Mouse (Mus musculus) erythroid progenitor cell, adult 5-6 weeks (primary cell): ENCODE data around the gene Tmprss4. TPM values are rescaled to one million over a fixed set of nuclear protein-coding genes. Genes with fewer than 3 reads are reported as not detected.

Experiments
- ATAC-seq: replicated peaks from 2 replicates; pipeline ENCODE4 v1.8.0; 2016; ENCODE audit warnings: moderate number of reproducible peaks, mild to moderate bottlenecking, moderate TSS enrichment, inconsistent platforms; ENCODE audit not compliant: poor library complexity, low FRiP score, severe bottlenecking
- total RNA-seq, 2 experiments: library from RNA; stranded (forward) in 1 of 2; stranded (reverse) in 1 of 2; fragments of 150-400 nt in 1 of 2; fragments of 186-747, 209-891 nt in 1 of 2; gene quantifications; 2 replicates each; pipeline versions ENCODE4 v1.2.3 to v1.2.4; 2015 to 2017; ENCODE audit warnings: low replicate concordance in 2 of 2

The Tmprss4 gene
- total RNA-seq, 2 experiments from 2014 or later: not detected

DNA sequence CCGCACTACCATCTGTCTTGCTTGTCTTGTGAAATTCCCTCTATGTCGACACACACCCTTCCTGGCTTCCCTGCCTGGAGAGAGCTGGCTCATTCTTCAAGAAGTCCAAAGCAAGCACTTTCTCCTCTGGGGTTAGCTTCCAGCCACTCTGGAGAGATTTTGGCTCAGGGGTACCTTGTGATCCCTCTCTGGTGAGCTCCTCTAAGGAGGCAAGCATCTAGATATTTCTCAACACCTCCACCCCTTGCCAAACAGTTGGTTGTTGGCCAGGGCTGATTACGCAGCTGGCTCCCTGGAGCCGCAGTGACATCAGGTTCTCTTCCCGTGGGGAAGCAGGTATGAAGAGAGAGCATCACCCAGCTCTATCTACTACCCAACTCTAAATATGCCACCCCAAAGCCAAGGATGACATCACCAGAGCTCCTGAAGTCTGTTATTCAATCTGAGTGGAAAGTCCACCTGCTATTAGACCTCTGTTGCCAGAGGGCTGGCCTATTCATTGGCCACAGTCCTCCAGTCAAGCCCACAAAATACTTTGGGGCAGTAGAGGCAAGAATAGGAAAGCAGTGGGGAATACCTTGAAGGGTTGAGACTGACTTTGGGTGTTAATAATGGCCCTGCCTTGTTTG lies 2.5 kb downstream of the Tmprss4 start:
- no peak for ATAC-seq

GRCm38 (mm10) chr9:45197549-45197948 lies 6.3 kb downstream of the Tmprss4 start:
- ATAC-seq: no peak

DNA sequence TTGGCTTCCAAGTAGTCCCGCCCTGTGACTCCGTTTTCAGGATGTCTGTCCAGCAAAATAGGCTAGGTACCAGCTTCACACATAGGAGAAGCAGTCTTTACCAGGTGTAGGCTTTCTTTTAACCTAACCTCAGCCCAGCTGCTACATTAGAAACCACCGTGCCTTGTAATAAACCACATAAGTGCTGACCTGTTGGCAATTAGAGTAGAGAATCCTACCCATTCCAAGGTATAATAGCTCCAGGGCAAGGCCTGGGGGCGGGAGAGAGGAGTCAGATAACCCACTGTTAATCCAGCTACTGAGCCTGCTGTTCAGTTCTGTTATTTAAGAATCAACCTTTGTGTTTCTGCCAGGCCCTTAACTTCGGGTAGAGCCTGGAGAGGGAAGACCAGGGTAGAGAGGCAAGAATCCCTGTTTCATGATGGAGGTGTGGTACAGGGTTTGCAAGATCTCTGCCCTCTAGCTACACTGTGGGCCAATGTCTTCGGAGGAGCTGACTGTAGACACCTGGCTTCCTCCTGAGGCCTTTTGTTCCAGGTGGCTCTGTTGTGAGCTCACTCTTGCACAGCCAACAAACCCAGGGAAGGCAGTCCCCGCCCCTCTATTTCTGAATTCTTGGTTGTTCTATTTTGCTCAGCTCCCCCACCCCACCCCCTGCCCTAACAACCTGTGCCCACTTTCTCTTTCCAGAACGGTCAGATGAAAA lies 7.6 kb downstream of the Tmprss4 start:
- ATAC-seq: no peak

GRCm38 (mm10) chr9:45195468-45195867 lies 8.4 kb downstream of the Tmprss4 start:
- ATAC-seq: no peak

DNA sequence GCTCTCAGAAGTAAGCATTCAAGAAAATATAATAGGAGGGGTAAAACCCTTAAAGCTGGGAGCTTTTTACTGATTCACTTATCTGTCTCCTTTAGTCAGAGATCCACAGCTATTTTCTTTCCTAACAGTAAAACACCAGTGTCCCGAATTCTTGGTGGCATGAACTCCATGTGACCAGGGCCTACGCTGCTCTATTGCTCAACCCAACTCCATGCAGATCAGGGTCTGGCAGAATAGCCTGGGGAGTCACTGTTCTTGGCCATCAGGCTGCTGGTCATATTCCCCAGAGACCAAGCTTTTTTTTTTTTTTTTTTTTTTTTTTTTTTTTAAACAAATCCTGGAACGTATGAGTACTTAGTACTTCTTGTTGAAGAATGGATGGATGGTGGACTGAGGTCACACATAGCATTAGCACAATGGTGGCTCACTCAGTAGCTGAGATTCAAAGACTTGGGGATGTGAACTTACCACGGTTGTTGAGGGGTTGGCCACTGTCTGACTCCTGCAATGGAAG lies 14.2 kb downstream of the Tmprss4 start:
- ATAC-seq: no peak

GRCm38 (mm10) chr9:45188570-45189563 lies 15.0 kb downstream of the Tmprss4 start:
- no peak for ATAC-seq

DNA sequence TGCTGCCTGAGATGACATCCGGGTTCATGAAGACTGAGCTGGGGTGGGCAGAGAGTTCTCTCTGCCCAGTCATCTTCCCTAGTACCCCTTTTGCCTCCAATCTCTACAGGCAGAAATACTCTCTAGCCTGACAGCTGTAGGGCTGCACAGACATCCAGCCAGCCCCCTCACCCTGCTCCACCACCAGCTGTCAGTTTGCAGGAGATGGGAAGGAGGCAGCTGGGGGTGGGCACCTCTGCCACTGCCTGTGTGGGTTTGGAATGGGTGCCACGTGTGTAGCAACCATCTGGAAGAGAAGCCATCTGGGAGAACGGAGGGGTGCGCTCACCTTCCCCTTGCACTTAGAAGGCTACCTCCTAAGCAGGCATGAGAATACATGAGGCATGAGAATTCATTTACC lies 18.6 kb downstream of the Tmprss4 start:
- no peak for ATAC-seq

GRCm38 (mm10) chr9:45183266-45183665 lies 20.6 kb downstream of the Tmprss4 start:
- no peak for ATAC-seq

GRCm38 (mm10) chr9:45182521-45182920 lies 21.4 kb downstream of the Tmprss4 start:
- ATAC-seq: no peak

DNA sequence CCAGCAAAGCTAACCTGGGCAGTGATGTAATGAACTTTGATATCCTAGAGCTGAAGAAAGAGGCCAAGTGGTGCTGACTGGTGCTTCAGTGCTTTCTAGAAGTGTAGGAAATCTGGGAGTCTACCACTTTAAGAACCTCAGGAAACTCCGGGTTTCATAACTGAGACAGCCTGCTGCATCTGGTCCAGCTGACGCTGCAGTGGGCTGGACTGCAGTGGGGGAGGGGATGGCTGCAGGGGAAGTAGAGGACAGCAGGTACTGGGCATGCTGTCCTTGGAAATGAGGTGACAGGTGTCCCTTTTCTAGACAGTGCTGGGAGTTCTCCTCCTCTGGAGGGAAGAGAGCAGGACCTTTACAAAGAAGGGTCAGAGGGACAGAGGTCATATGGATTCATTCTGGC lies 22.1 kb downstream of the Tmprss4 start, which contains the start of gene BC049352:
TSS of gene BC049352 (plus strand) at position 238 of the 400 bp plus-strand sequence.
- ATAC-seq: no peak

DNA sequence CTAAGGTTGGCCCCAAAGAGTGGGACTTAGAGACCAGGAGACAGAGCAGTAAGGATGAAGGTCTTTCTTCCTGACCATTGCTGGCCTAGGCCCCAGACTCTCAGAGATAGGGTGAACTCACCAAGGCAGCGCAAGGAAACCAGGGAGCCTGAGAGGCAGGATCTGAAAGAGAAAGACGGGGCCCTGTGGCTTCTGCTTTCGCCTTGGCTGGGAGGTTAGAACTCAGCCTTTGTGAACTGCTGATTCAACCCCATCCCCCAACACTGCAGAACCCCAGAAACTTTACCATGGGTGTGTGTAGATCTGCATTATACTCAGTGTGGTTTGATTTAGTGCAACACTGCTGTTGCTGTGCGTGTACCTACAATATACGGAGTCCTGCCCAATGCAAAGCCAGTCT lies 24.6 kb downstream of the Tmprss4 start:
- no peak for ATAC-seq

- no peak for ATAC-seq
Measured at GRCm38 (mm10) chr9:45173475-45173874, 30.4 kb downstream of the Tmprss4 start.

DNA sequence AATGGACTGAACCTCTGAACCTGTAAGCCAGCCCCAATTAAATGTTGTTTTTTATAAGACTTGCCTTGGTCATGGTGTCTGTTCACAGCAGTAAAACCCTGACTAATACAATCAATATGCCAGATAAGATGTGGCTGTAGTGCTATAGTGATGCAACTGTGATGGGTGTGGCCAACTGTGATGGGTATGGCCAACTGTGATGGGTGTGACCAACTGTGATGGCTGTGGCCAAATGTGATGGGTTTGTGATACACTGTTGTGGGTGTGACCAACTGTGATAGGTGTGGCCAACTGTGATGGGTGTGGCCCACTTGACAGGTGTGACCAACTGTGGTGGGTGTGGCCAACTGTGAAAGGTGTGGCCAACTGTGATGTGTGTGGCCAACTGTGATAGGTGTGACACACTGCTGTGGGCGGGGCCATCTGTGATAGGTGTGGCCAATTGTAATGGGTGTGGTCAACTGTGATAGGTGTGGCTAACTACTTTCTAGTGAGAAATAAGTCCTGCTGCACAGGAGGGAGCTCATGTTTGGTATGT lies 32.8 kb downstream of the Tmprss4 start:
- ATAC-seq: no peak

GRCm38 (mm10) chr9:45170150-45170549 lies 33.7 kb downstream of the Tmprss4 start:
- ATAC-seq: no peak

DNA sequence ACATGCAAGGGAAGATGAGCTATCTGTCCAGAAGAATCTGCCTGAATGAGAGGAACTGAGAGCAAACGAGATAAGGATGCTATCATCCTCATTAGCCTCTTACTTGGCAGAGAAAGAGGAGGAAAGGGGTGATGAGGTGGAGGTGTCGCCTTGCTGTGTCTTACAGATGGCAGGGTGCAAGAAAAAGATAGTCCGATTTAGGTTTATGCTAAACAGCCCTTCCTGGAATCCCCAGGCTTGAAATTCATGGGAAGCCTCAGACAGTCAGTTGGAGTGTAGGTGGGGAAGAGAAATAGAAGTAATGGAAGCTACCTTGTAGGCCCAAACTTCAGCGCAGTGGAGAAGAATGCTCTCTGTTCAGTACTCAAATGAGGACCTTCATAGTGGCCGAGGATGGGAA lies 36.0 kb downstream of the Tmprss4 start:
- no peak for ATAC-seq

GRCm38 (mm10) chr9:45153361-45153760 lies 50.5 kb downstream of the Tmprss4 start:
- no peak for ATAC-seq

DNA sequence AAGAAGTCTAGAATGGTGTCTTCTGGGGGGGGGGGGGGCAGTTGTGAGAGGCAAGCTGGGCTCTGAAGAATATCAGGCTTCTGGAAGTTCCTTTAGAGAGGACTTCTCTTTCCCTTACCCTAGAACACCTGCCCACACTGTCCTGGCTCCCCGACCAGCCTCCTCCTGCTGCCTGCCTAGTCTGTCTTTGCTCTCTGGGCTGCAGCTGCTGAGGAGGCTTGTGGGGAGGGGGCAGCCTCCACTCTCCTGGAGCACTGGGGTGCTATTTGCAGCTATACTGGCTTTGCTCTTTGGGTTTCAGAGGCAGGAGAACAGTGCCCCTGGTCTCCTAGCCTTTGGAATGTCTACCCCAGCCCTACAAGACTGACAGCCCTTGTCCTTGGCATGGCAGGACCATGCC lies 53.0 kb downstream of the Tmprss4 start:
- no peak for ATAC-seq

DNA sequence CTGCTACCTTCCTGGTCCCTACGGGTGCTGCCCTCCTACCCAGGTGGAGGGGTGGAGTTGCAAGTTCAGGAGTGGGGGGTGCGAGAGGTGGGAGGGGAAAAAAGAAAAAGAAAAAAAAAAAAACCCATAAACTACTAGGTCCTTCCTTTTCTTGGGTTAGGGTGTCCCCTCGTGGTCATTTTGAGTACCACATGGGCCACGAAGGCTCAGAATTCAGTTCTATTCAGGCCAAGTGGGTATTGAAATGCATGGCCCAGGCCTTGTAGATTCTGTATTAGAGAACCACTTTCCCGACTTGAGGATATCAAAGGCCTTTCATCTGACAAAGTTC lies 57.7 kb downstream of the Tmprss4 start:
- no peak for ATAC-seq

DNA sequence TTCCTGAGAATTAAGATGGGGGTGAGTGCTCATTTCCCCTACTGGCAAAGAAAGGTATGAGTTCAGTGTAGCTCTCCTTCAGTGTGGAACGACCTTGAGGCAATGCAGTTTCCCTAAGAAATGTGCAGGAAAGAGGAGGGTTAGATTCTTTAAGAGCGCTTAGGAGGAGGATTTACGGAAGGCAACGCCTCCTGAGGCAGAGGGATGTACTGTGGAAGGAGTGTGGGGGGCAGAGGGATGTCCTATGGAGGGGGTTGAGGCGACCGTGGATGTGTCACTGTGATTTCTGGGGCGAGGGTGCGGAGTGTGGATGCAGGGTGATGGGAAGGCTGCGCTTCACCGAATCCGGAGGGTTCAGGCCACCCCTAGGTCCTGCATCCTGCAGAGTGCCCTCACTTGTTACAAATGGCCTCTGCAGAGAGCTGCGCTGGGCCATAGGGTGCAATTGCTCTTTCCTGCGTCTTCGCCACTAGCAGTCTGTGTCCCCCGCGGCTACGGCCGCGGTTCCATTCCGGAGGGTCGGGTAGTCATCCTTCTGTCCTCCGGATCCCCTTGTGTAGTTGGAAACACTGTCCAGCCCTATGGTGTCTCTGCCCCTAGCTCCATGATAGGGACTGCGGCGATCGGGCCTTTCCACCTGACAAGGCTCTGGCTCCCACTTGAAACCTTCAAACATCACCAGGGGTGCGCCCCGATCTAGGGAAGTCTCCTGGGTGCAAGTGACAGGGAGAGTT lies 58.2 kb downstream of the Tmprss4 start:
- ATAC-seq: no peak
